12 mouse cellular contexts compared by ENCODE assay signal in genomic region chr3:68691100-68691778, GRCm38 (mm10). TPM values are rescaled to one million over a fixed set of nuclear protein-coding genes. Genes with fewer than 3 reads are reported as not detected.
DNase-seq lines count a peak whose midpoint lies in the region; ATAC-seq lines count a peak whose summit lies in the region.
"Had no signal": no experiment of that assay in that cellular context is flagged by ENCODE, and none has a peak within 500 bp of the region (broad histone marks: within the 10 kb centered on the region; RNA-seq: fewer than 3 reads in every experiment).

No protein-coding gene starts in this region.

- H3K4me2 ChIP-seq in heart, embryonic 16.5 days (ENCODE audit: low read depth, low read length), result peak overlapping the region; percentile 61

- DNase-seq in heart, adult 9 months (ENCODE audit: low spot score in 2 of 2), result no peak
- DNase-seq in kidney, adult 11 months, result no peak
- no peak for DNase-seq in lung, postnatal 4 days
- DNase-seq in embryo, embryonic 11 days, result no peak
- DNase-seq: kidney, postnatal 10 days had no signal

- H3K9ac ChIP-seq in heart, embryonic 16.5 days (ENCODE audit: low read length), result peak overlapping the region; percentile 35; the same call in 1 of the 2 replicates

- 51% methylated on average over 28 of the region's 28 CpGs for WGBS in heart, embryonic 16.5 days

- H3K4me1 ChIP-seq in heart, embryonic 16.5 days (ENCODE audit: control insufficient read depth, insufficient read depth, low read length), result peaks cover 10% of the 10 kb centered on the region
- peaks cover 96% of the 10 kb centered on the region for H3K4me1 ChIP-seq in megakaryocyte, embryonic 14.5 days

- peak overlapping the region; percentile 31 for H3K4me3 ChIP-seq in heart, embryonic 16.5 days (ENCODE audit: low read length)
- H3K4me3 ChIP-seq in megakaryocyte, embryonic 14.5 days (replicated peaks), result peak overlapping the region; percentile 94
- H3K4me3 ChIP-seq: heart, adult 2 months; left cerebral cortex, adult 2 months had no signal

- no peaks in the 10 kb centered on the region for H3K9me3 ChIP-seq in heart, embryonic 16.5 days (replicated peaks; ENCODE audit: control insufficient read depth, low read length)
- H3K9me3 ChIP-seq in megakaryocyte, embryonic 14.5 days, result no peaks in the 10 kb centered on the region

- H3K27me3 ChIP-seq in heart, embryonic 16.5 days (ENCODE audit: control insufficient read depth, insufficient read depth, low read length), result no peaks in the 10 kb centered on the region
- H3K27me3 ChIP-seq in megakaryocyte, embryonic 14.5 days (replicated peaks), result no peaks in the 10 kb centered on the region

- no peak for ATAC-seq in heart, embryonic 16.5 days (replicated peaks; ENCODE audit: extremely low read depth, insufficient read depth, low FRiP score)
- ATAC-seq in CD4-positive, CD25-positive, alpha-beta regulatory T cell, adult 4 months, result peak; percentile 60
- peak; percentile 24 for ATAC-seq in common myeloid progenitor, adult 5-6 weeks (replicated peaks; ENCODE audit: low read depth, poor library complexity, severe bottlenecking)

- H3K27ac ChIP-seq in heart, embryonic 16.5 days (ENCODE audit: low read length), result no peak overlapping the region

- H3K36me3 ChIP-seq in heart, embryonic 16.5 days (ENCODE audit: control insufficient read depth, insufficient read depth), result no peaks in the 10 kb centered on the region
- H3K36me3 ChIP-seq in megakaryocyte, embryonic 14.5 days (replicated peaks; ENCODE audit: low read length), result peaks cover 29% of the 10 kb centered on the region

RNA-seq across cellular contexts. Expression of gene Il12a, which starts 0.8 kb away (rescaled TPM):
- not detected in 2 replicates for polyA plus RNA-seq in heart, embryonic 16.5 days (2015; fragmentation: Nextera tagmentation; extraction: Ambion mirVana)
- under 1 TPM in 1 of 2 experiments, not detected in 1; 0.51 TPM for polyA plus RNA-seq in CD4-positive, CD25-positive, alpha-beta regulatory T cell, adult 4 months (2017; shearing (Covaris generic))
- total RNA-seq in common myeloid progenitor, adult 5-6 weeks (2017), result 55.4 and 71.9 TPM in 2 replicates
- 10.1 and 12.0 TPM in 2 replicates for polyA plus RNA-seq in megakaryocyte, embryonic 14.5 days (2012; ENCODE audit: insufficient read depth, low replicate concordance)
- total RNA-seq: MEL had no signal
